Mouse (Mus musculus) lung, adult 2 months (tissue): ENCODE measurements around the gene Clybl. TPM values are rescaled to one million over a fixed set of nuclear protein-coding genes. Genes with fewer than 3 reads are reported as not detected.
A peak's percentile ranks its signal among the peaks of the same experiment; 100 is the strongest.

Experiments
- DNase-seq: peaks from one replicate; pipeline ENCODE4 v3.0.0; 2022
- H3K4me1 ChIP-seq: fragments of 200-500 bp; 2 replicates; pipeline ENCODE4 v1.6.1; 2011; ENCODE audit warnings: low read length; ENCODE audit not compliant: control insufficient read depth, insufficient read depth
- H3K4me3 ChIP-seq: fragments of 200-500 bp; replicated peaks from 2 replicates; pipeline ENCODE3; 2011; ENCODE audit warnings: low read depth, mild to moderate bottlenecking, control low read depth, low read length; ENCODE audit errors: extremely low read depth
- CTCF ChIP-seq: fragments of 200-500 bp; IDR thresholded peaks from 2 replicates; pipeline ENCODE4 v1.5.1; 2011; ENCODE audit warnings: mild to moderate bottlenecking, low read length, control low read depth; ENCODE audit not compliant: insufficient read depth
- POLR2A ChIP-seq: fragments of 200-500 bp; IDR thresholded peaks from 2 replicates; pipeline ENCODE4 v1.6.1; 2011; ENCODE audit warnings: low read depth, mild to moderate bottlenecking, control low read depth, low read length, borderline replicate concordance; ENCODE audit errors: extremely low read depth
- WGBS: fragments of 180-500 bp; shearing (Covaris S2); methylation state at CpG from one replicate; pipeline ENCODE4 v1.1.7; 2018; 5-methylcytosine and 5-hydroxymethylcytosine counted together
- polyA plus RNA-seq: library from polyadenylated mRNA; depleted of rRNA; stranded (reverse); fragments of >200 nt; gene quantifications from 2 replicates; pipeline ENCODE4 v1.2.3, GENCODE M21; 2012

The Clybl gene
- polyA plus RNA-seq, 1 experiment, result 5.8 TPM

DNA sequence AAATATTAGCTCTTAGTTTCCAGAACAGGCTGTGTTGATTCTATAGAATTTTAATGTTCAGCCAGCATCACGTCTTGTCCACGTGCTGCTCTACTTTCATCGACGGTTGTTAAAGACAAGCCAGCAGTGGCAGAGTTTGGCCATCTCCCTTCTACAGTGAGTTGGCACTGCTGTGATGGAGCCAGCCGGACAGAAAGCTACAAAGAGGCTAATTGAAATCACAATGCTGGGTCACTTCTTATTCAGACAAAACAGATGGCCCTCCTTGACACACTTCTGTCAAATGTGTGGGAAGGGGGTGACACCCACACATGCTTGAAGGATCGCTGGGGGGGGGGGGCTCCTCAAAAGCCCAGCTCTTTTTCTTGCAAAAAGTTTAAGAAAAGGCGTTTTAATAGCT lies 12.6 kb upstream of the Clybl start:
- WGBS, result 77% methylated on average over 7 of the region's 7 CpGs
- H3K4me1 ChIP-seq, result no peaks in the 10 kb centered on the region
- TF ChIP-seq CTCF (no peak), POLR2A (no peak)
- H3K4me3 ChIP-seq, result no peak overlapping the region
- no peak for DNase-seq

DNA sequence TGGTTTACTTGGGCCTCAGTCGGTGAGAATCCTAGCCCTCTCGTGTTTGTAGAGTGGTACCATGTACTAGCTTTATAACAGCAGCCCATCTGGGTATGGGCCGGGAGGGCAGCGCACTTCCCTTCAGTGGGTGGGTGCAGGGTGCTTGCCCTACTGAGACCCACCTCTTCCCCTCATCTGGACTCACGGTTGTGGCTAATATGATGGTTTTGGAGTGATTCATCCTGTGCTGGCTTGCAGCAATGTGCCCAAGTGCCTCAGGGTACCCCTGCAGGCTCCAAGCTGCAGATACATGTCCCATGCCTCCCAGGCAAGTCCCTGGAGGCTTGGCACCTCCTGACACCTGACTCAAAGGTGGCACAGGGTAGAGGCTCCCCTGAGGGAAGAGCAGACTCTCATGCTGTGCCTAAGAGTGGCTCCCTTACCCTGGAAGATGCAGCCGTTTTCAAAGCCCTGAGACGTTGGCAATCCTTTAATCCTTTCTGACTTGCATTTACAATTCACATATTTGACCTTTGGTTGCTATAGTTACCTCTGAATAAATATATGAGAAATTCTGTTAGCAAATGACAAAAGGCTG lies 11.2 kb upstream of the Clybl start:
- Histone ChIP-seq H3K4me1 (no peaks in the 10 kb centered on the region), H3K4me3 (no peak overlapping the region)
- 68% methylated on average over 7 of the region's 7 CpGs for WGBS
- DNase-seq, result no peak
- no peak for TF ChIP-seq CTCF
- no peak for TF ChIP-seq POLR2A

DNA sequence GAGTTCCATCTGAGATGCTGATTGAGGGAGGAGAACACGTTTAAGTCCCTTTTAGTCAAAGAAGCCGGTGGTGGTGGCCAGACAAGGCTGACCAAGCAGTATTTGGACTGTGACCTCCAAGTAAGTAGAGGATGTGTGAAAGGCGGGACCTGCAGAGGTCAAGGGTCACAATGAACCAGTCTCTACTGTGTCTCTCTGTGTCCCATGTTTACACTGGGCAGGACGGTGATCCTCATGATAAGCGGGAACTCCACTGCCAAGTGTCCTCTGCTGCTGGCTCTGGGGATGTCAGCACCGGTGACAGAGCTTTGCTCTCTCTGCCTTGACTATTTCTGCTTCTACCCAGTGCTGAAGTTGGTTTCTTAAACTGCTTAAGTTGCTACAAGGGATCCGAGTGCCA lies 10.5 kb upstream of the Clybl start:
- H3K4me3 ChIP-seq, result no peak overlapping the region
- 56% methylated on average over 7 of the region's 7 CpGs for WGBS
- TF ChIP-seq POLR2A (no peak), CTCF (no peak)
- H3K4me1 ChIP-seq, result no peaks in the 10 kb centered on the region
- no peak for DNase-seq

DNA sequence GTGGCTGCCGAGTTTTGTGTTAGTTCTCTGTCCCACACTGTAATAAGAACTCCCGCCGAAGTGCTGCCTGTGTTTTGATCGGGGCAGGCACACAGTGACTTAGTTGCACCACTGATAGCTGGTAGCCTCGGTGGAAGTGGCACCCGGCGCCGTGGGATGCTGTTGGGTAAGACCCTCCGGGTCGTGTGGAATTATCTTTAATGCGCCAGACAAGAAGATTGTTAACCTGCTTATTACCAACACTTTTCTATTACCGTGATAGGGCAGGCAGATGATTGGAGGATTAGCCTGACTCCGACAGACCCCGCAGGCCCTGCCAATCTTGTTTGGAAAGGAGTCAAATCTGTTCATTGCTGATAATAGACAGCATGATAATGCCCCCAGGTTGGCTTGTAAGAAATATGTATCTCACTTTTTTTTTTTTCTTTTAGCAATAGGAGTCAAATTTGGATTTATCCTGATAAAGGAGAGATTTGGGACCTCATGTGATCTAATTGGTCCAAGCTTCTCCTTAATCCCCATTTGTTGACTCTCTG lies 5.2 kb upstream of the Clybl start:
- Histone ChIP-seq H3K4me1 (peaks cover 3% of the 10 kb centered on the region; the same call in 1 of the 2 replicates), H3K4me3 (no peak overlapping the region)
- WGBS, result 79% methylated on average over 14 of the region's 14 CpGs
- DNase-seq, result no peak
- TF ChIP-seq POLR2A (no peak), CTCF (no peak)

DNA sequence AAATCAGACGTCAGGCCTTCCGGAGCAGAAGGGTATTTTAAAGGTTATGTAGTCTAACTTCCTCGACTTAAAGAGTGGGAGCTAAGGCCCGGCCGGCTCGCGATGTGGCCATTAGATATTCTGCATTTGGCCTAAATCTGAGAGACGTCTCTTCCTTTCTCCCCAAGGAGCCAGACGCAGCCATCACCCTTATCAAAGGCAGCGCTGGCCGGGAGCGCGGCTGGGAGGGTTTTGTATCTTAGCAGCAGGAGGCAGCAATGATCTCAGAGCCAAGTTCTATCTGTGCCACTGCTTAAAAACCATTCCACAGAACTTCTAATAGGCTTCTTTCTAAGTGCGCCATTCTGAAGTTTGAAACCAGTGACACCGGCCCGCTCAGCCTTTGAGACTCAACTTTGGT lies 2.2 kb upstream of the Clybl start:
- Histone ChIP-seq H3K4me1 (peaks cover 3% of the 10 kb centered on the region; the same call in 1 of the 2 replicates), H3K4me3 (no peak overlapping the region)
- DNase-seq, result no peak
- 82% methylated on average over 16 of the region's 16 CpGs for WGBS
- TF ChIP-seq CTCF (no peak), POLR2A (no peak)

DNA sequence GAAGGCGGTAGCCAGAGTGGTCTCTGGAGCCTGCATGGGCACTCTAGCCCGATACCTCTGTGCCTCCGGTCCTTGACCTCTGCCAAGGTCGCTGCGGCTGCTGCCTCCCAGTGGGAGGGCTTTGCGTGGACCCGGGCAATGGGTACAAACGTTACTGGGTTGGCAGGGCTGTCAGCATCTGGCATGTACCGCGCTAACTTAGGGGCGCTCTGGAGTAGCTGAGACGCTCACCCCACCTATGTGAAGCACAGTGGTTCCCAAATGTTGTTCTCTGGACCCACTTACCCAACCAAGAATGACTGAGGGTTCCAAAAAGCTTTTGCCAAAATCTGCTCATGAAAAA lies 282 bp downstream of the Clybl start:
- H3K4me1 ChIP-seq, result peaks cover 3% of the 10 kb centered on the region; the same call in 1 of the 2 replicates
- TF ChIP-seq POLR2A (no peak), CTCF (no peak)
- 0% methylated on average over 12 of the region's 12 CpGs for WGBS

DNA sequence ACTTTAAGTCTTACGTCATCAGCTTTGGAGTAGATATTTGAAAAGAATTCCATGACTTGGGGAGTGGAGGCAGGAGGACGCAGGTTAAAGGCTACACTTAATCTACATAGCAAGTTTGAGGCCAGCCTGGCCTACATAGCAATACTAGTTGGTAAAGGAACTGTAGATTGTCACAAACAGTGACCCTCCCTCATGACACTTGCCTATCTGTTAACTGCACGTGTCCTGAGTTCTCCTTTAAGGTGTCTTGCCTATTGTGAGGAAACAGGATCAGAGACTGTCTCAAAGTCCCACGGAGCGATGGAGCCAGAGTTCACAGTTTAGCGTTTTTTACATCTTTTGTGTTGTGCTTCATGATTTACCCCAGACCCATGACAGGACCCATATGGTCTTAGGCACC lies 716 bp downstream of the Clybl start:
- Histone ChIP-seq H3K4me1 (peaks cover 3% of the 10 kb centered on the region; the same call in 1 of the 2 replicates), H3K4me3 (no peak overlapping the region)
- 76% methylated on average over 6 of the region's 6 CpGs for WGBS
- DNase-seq, result no peak
- TF ChIP-seq POLR2A (no peak), CTCF (no peak)

More for the DNA sequence above, 282 bp downstream of the Clybl start:
- no peak for DNase-seq
- H3K4me3 ChIP-seq, result peak overlapping the region; percentile 87

DNA sequence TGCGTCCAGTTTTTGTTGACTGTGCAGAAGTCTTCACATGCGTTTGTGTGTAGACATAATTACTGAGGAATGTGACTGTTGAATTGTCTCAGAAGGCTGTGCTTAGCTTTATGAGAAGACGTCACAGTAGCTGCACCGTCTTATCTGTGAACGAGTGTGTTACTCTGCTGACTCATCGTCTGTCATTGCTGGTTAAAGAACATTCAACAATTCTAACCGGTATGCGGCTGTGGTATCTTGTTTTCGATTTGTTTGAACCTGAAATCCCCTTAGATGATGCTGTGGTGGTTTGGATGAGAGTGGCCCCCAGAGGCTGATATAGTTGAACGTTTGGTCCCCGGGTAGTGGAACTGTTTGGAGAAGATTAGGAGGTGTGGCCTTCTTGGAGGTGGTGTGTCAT lies 2.5 kb downstream of the Clybl start:
- Histone ChIP-seq H3K4me3 (no peak overlapping the region), H3K4me1 (peaks cover 3% of the 10 kb centered on the region; the same call in 1 of the 2 replicates)
- DNase-seq, result no peak
- 68% methylated on average over 11 of the region's 11 CpGs for WGBS
- TF ChIP-seq CTCF, result no peak
- no peak for TF ChIP-seq POLR2A

DNA sequence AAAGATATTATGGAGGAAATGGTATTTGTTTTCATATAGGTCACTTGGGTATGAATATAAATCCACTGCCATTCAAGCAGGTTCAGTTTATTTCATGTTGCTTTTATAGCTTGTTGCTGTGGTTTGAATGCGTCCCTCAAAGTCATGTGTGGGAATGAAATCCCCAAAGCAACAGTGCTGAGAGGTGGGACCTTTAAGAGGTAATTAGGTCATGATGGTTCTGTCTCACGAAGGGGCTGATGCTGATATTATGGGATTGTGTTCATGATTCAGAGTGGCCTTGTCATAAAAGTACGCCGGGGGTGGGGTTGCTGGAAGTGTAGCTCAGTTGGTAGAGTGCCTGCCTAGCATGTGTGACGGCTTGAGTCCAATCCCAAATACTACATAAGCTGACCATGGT lies 6.7 kb downstream of the Clybl start:
- H3K4me3 ChIP-seq, result no peak overlapping the region
- TF ChIP-seq CTCF (no peak), POLR2A (no peak)
- H3K4me1 ChIP-seq, result no peaks in the 10 kb centered on the region
- WGBS, result 89% methylated on average over 5 of the region's 5 CpGs
- no peak for DNase-seq

DNA sequence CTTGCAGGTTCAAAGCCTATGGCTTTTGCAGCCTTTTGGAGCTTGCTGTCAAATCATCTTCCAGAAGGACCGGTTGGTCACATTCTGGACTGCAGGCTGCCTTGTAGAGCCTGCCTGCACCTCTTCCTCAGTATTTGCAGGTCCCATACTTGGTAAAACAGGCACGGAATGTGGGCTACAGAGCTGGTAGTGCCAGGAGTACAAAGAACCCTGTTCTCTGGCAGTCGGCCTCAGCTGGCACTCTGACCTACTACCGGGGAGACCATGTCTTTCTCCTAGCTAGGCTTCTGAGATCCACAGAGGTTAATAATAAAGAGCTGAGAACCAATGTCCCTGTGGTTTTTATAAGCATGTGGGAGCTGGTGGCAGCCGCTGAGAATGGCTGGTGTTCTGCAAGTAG lies 8.4 kb downstream of the Clybl start:
- Histone ChIP-seq H3K4me1 (no peaks in the 10 kb centered on the region), H3K4me3 (no peak overlapping the region)
- WGBS, result 77% methylated on average over 5 of the region's 5 CpGs
- TF ChIP-seq POLR2A (no peak), CTCF (no peak)
- DNase-seq, result no peak
